ENCODE assay signal across 9 mouse cellular contexts in genomic region chr8:69399956-69400443, GRCm38 (mm10). TPM values are rescaled to one million over a fixed set of nuclear protein-coding genes. Genes with fewer than 3 reads are reported as not detected.
DNase-seq lines count a peak whose midpoint lies in the region; ATAC-seq and TF ChIP-seq lines count a peak whose summit lies in the region.
"Had no signal": no experiment of that assay in that cellular context is flagged by ENCODE, and none has a peak within 500 bp of the region (broad histone marks: within the 10 kb centered on the region; RNA-seq: fewer than 3 reads in every experiment).

No protein-coding gene starts in this region.

- H3K4me2 ChIP-seq in liver, embryonic 16.5 days (ENCODE audit: low read depth, low read length) = peak overlapping the region; percentile 67

- H3K36me3 ChIP-seq in testis, adult 2 months (ENCODE audit: control insufficient read depth, insufficient read depth, low read length) = no peaks in the 10 kb centered on the region
- H3K36me3 ChIP-seq in liver, embryonic 16.5 days (ENCODE audit: control insufficient read depth, insufficient read depth) = no peaks in the 10 kb centered on the region

- H3K9ac ChIP-seq in liver, embryonic 16.5 days (ENCODE audit: low read depth, low read length) = no peak overlapping the region

- no peaks in the 10 kb centered on the region for H3K27me3 ChIP-seq in testis, adult 2 months (ENCODE audit: control insufficient read depth, insufficient read depth, low read length)
- no peaks in the 10 kb centered on the region for H3K27me3 ChIP-seq in liver, embryonic 16.5 days (ENCODE audit: control insufficient read depth, insufficient read depth, low read depth, low read length)

- no peaks in the 10 kb centered on the region; the same call in 1 of the 2 replicates for H3K9me3 ChIP-seq in liver, embryonic 16.5 days (replicated peaks; ENCODE audit: control insufficient read depth, low read length)

- peak; percentile 20 for ATAC-seq in liver, embryonic 16.5 days (ENCODE audit: low read depth)
- ATAC-seq in erythroid progenitor cell, adult 5-6 weeks (replicated peaks; ENCODE audit: low FRiP score, poor library complexity, severe bottlenecking) = no peak

- peak overlapping the region; percentile 90 for H3K4me3 ChIP-seq in testis, adult 2 months (ENCODE audit: control insufficient read depth, low read depth, low read length)
- H3K4me3 ChIP-seq in liver, embryonic 16.5 days (ENCODE audit: low read depth, low read length) = peak overlapping the region; percentile 57

- H3K4me1 ChIP-seq in testis, adult 2 months (ENCODE audit: control insufficient read depth, insufficient read depth, low read length) = peaks cover 10% of the 10 kb centered on the region
- peaks cover 5% of the 10 kb centered on the region for H3K4me1 ChIP-seq in liver, embryonic 16.5 days (ENCODE audit: control insufficient read depth, low read depth, low read length)

- TF ChIP-seq CTCF in testis, adult 2 months (IDR thresholded peaks at IDR 0.05; ENCODE audit: control insufficient read depth, insufficient read depth, insufficient replicate concordance, low read depth, low read length) = no peak

- no peak overlapping the region; the same call in 1 of the 2 replicates for H3K27ac ChIP-seq in testis, adult 2 months (ENCODE audit: control insufficient read depth, insufficient read depth, low read depth, low read length)
- H3K27ac ChIP-seq in liver, embryonic 16.5 days (ENCODE audit: low read length) = no peak overlapping the region; the same call in 1 of the 2 replicates

- peak; percentile 19 to 31 for DNase-seq in frontal cortex, postnatal 36 days (ENCODE audit: low spot score in 2 of 2)
- no peak for DNase-seq in frontal cortex, postnatal 14 days (ENCODE audit: low spot score in 2 of 2)
- DNase-seq in testis, postnatal 14 days (ENCODE audit: low spot score) = no peak
- DNase-seq in embryo, embryonic 11 days = no peak
- DNase-seq in embryo, embryonic 10 days (ENCODE audit: low spot score) = no peak

- TF ChIP-seq POLR2A in testis, adult 2 months (IDR thresholded peaks at IDR 0.05; ENCODE audit: control insufficient read depth, low read depth, low read length) = no peak

- 45% methylated on average over 4 of the region's 4 CpGs for WGBS in liver, embryonic 16.5 days (ENCODE audit: insufficient replicate concordance)

RNA-seq across cellular contexts. Expression of gene Gm9495, which starts 53.4 kb away (rescaled TPM):
- 5.4 and 5.7 TPM in 2 replicates for polyA plus RNA-seq in testis, adult 2 months (2012; rRNA removed)
- not detected in 2 replicates for polyA plus RNA-seq in liver, embryonic 16.5 days (2015; fragmentation: Nextera tagmentation; extraction: Ambion mirVana)
- not detected in 2 replicates for total RNA-seq in erythroid progenitor cell, adult 5-6 weeks (2015; ENCODE audit: low replicate concordance)
- not detected in 2 replicates for total RNA-seq in erythroid progenitor cell, adult 5-6 weeks (2017; ENCODE audit: low replicate concordance)
- polyA plus RNA-seq: C2C12 had no signal

Comparison
In these comparisons a context has a peak if more than half of its experiments do, and no peak if none do; other contexts are left out.
1. DNase-seq: peak in frontal cortex, postnatal 36 days (2 of 2); none in frontal cortex, postnatal 14 days (0 of 2), testis, postnatal 14 days (single experiment), embryo, embryonic 11 days (single experiment) and embryo, embryonic 10 days (single experiment).